Mouse (Mus musculus): ENCODE results near the gene Wnk1. TPM values are rescaled to one million over a fixed set of nuclear protein-coding genes. Genes with fewer than 3 reads are reported as not detected.

Wnk1 gene
- total RNA-seq, 2 experiments from 2014 or later, result 143 to 145 TPM

DNA sequence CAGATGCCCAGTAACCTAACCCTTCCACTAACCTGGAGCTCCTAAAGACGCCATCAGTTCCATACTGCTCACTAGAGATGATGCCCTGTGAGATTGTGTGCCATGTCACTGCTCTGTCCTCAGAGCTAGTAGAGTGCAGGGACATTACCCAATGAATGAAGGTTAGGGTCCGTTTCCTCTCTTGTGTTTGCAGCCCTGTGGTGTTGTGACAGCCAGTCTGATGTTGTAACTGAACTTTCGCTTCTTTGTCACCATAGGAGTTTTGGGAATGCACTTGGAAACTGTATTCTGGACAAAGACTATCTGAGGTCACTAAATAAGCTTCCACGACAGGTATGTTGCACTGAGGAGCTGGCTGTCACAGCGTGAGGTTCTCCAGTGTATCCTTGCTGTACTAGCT, 122.8 kb downstream of the Wnk1 start:
- no peak for DNase-seq (ENCODE audit: low spot score in 2 of 2)

GRCm38 (mm10) chr6:119912046-119912445, 126.4 kb downstream of the Wnk1 start:
- no peak for DNase-seq (ENCODE audit: low spot score in 2 of 2)

GRCm38 (mm10) chr6:119905461-119905860, 133.0 kb downstream of the Wnk1 start:
- DNase-seq (ENCODE audit: low spot score in 2 of 2), result no peak

GRCm38 (mm10) chr6:119903081-119903789, 135.2 kb downstream of the Wnk1 start:
- DNase-seq (ENCODE audit: low spot score in 2 of 2), result no peak

DNA sequence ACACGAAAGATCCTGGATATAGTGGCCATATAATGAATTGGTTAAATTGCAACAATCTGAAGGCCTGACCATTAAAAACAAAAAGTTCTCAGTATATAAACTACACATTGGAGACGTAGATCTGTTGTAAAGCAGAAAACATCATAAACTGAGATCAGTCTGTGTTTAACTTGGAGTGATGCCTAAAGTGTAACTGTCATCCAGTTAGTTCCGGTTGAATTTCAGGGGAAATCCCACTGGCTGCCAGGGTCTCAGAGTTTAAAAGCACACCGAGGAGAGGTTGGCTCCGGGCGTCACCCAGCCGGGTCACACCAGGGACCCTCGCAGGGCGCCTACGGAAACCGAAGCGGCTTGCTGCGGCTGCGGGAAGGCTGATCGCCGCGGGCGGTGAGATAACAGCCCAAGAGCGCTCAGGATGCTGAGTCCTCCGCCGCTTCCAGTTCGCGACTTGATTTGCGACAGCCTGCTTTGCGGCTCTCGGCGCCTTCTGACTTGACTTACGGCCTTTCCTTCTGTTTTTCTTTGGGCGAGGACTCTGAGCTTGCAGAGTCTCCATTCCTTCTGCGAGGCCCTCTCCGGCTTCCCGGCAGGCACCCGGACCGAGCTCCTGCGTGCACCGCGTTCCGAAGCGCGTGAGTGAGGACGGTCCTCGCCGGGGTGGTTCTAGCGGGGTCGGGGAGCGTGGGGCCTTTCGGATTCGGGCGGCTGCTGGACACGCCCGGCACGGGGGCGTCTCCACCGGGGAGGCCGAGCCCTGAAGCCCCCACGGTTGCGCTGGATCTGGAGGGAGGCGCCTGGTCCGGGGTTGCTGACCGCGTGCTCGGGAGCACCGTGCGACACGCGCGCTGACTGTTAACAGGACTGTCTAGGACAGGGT, 136.0 kb downstream of the Wnk1 start, which contains the start of gene Rad52:
TSS of gene Rad52 (plus strand) at position 495 of the 877 bp plus-strand sequence.
- DNase-seq (ENCODE audit: low spot score in 2 of 2), result peak; percentile 86 to 89

DNA sequence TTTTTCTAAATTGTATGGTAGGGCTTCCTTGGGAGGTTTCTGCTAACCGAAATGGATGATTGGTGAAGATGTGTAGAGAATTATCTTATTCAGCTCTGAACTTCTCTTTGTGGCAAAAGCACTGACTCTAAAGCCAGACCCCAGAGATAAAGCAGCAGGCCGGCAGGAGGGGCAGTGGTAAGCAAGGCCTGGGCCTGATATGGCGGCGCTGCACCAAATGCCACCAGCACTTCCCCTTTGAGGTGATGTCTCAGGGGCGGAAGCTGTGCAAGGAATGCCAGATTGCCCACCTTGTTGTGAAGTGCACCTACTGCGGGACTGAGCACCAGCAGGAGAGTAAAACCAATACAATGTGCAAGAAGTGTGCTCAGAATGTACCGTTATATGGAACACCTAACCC, 145.8 kb downstream of the Wnk1 start:
- no peak for DNase-seq (ENCODE audit: low spot score in 2 of 2)

- no peak for DNase-seq (ENCODE audit: low spot score in 2 of 2)
These were observed 155.3 kb downstream of the Wnk1 start for GRCm38 (mm10) chr6:119883151-119883550.

Small RNAs within 50 kb of the gene (microRNA-seq; reads per million reads assigned to microRNA genes)
- 0 reads per million in 2 experiments for gene Mir706

Other genes with a start within 250 kb of the Wnk1 start
- 100 to 1,000 TPM; 114 to 124 TPM for gene Erc1, start 190.5 kb downstream of the Wnk1 start, total RNA-seq (2021)
- 10 to 100 TPM; 26.0 to 29.8 TPM for gene Rad52, start 136.0 kb downstream of the Wnk1 start, total RNA-seq (2021)
- under 1 TPM in 1 of 2 experiments, not detected in 1; 0.56 TPM for gene Ninj2, start 54.7 kb upstream of the Wnk1 start, total RNA-seq (2021)